Mouse (Mus musculus): ENCODE data around the gene Rnf103.

The Rnf103 gene

DNA sequence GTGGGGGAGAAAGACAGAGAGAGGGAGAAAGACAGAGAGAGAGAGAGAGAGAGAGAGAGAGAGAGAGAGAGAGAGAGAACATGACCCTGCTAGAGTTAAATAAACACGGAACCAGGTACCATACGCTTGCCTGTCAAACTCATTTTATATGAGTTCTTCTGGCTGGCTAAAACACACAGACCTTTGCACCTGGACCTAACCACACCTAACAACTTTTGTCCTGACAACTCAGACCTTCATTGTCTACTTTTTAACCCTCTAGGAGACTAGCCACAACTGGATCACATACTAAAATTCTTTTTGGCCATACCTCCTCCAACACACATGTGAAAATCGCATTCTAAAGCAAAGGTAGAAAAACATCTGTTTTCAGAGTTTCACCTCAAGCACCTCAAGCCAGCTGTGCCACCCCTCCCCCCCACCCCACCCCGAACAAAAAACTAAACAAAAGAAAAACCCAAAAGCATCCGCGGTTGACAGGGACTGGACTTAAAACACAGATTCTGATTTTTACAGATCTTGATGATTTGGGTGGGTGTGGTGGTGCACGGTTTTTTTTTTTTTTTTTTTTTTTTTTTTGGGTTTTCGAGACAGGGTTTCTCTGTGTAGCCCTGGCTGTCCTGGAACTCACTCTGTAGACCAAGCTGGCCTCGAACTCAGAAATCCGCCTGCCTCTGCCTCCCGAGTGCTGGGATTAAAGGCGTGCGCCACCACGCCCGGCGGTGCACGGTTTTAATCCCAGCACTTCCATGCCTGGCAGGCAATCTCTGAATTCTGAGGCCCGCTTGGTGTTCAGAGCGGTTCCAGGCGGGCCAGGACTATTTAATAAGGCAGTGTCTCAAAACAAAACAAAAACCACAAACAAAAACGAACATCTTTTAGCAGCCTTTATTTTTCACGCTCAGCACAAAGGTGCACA, 679 bp upstream of the Rnf103 start:
- DNase-seq (ENCODE audit: low spot score): no peak

DNA sequence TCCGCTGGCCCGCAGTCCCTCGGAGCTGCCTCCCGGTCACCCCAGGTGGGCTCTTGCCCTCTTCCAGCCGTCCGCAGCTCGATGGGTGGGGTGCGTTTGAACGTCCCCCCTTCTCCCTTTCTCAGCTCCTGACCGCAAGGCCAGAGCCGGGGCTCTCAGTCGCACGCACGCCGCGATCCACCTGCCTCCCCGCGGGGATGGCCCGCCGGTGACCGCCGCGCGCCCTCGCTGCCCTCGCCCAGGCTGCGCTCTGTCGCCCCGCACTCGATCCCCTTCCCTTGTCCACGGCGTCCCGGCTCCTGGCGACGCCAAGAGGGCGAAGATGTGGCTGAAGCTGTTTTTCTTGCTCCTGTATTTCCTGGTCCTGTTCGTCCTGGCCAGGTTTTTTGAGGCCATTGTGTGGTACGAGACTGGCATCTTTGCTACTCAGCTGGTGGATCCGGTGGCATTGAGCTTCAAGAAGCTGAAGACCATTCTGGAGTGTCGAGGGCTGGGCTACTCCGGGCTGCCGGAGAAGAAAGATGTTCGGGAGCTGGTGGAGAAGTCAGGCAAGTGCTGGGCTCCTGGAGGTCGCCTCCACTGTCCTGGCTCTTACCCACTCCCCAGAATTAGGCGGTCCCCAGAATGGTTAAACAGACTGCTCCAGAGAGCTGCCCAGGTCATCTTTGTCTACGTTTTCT, 787 bp downstream of the Rnf103 start:
- DNase-seq (ENCODE audit: low spot score): peak; percentile 67

DNA sequence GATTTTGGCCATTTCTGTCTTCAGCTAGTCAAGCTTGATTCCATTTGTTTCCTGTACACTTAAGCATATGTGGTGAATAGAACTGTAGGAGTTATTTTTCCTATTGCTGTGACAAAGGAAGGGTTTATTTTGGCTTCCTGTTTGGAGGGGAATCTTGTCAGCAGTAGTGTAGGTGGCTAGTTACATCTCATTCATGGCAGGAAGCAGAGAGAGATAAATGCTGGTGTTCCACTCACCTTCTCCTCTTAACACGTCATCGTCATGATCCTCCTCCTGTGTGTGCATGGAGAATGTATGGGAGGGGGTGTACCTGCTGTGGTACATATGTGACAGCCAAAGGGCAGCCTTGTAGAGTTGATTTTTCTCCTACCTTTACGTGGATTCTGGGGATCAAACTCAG, 6.9 kb downstream of the Rnf103 start:
- no peak for DNase-seq (ENCODE audit: low spot score)

DNA sequence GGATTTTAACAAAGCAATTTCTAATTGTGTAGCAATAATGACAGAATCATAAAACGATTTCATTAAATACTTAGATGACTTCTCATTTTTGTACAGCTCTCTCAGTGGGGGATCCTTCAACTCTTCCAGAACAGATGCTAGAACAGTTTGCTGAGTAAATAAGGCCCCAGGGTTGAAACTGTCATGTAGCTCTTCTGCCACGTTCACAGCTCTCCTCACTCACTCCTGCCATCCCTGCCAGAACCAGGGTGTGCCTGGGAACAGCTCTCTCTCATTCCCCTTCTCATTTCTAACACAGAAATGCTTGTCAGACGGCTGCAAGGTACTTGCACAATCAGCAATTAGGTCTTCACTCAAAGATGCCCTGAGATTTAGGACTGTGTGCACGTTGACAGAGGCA, 9.3 kb downstream of the Rnf103 start:
- DNase-seq (ENCODE audit: low spot score): no peak

DNA sequence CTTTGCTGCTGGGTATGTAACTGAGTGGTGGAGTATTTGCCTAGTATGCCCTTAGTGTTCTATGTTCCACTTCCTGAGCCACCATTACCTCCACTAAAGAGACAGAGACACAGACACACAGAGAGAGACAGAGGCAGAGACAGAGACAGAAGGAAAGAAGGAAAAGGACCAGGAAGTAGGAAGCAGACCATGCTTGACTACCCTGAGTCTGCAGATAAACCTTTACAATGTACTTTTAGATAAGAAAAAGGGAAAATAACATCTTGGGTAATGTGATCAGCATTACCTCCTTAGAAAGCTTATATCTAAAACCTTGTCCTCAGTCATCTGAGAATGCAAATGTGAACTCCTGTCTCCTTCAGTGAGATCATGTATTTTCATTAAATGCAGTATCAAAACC, 10.0 kb downstream of the Rnf103 start:
- DNase-seq (ENCODE audit: low spot score): no peak

DNA sequence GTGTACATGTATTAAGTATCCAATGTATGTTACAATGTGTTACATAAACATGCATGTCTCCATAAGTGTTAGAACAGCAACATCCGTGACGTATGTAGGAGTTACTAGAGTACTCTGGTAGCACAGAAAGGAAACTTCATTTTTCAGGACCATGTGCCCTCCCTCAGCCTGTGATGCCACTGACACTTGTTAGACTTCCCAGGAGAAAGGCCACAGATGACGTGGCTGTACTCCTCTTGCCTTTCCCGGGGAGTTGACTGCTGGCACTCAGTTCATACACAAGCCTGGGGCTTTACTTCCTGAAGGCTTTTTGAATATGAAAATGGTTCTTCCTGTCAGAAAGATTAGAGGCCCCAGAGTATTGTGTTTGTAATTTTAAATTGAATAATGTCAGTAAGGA, 10.4 kb downstream of the Rnf103 start:
- no peak for DNase-seq (ENCODE audit: low spot score)

DNA sequence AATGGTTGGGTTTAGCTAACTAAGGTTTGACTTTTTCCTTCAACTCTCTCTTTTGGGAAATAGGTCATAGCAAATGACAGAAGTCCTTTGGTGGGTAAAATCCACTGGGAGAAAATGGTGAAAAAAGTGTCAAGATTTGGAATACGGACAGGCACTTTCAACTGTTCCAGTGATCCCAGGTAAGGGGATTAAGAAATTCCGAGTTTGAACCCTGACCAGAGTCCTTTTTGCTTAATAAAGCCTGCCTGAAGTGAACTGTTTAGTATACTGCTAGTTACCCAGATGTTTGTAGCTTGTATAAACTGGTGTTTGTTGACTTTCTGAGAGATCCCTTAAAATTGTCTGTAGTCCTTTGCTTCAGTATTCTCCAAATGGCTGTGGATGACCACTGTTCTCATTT, 12.0 kb downstream of the Rnf103 start:
- no peak for DNase-seq (ENCODE audit: low spot score)

DNA sequence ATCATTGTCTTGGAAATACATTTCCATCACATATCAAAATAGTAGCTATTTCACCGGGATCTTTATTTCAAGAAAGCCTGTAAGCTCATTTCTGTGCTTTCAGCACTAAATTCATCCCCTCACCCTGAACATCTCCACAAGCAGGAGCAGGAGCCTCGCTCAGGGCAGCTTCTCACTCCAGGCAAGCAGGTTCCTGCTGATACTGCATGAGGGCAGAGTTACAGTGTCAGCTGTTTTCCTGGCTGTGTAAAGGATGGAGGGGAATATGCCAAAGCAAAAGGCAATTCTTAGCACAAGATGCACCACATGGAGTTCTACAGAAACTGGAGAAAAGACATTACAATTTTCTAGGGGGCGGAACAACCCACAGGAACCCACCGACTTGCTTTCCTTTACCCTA, 25.8 kb downstream of the Rnf103 start:
- no peak for DNase-seq (ENCODE audit: low spot score)

DNA sequence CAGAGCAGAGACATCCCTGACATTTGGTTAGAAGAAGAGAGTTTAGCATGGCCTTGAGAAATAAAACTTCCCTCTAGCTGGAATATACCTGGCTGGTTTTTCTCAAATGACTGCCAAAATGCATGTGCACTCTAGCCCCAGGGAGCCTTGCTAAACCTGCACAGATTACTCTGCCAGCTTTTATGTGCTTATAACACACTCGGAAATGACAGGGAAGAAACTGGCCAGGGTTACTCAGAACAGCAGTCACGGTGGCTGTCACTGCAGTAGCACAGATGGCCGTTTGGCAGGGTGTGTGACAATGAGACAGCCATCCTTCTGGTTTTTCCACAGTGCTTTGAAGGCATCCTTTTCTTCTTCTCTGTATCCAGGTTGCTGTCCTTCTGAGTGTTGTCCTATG, 31.9 kb downstream of the Rnf103 start:
- DNase-seq (ENCODE audit: low spot score): no peak

DNA sequence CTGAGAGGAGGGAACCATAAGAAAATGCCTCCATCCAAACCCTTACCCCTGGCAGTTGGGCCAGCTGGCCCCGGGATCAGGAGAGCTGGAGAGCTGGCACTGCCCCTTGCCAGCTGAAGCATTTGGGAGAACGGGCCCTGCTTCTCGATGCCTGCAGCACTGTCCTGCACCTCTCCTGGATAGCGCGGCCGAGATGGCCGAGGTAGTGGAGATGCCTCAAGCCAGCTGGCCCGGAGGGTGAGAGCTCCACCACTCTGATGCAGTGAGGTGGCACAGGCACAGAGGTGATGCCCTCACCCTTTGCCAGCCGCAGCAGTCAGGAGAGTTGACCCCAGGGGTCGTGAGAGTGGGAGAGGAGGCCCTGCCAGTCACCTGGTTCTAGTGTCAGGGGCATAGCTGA, 33.4 kb downstream of the Rnf103 start:
- no peak for DNase-seq (ENCODE audit: low spot score)

DNA sequence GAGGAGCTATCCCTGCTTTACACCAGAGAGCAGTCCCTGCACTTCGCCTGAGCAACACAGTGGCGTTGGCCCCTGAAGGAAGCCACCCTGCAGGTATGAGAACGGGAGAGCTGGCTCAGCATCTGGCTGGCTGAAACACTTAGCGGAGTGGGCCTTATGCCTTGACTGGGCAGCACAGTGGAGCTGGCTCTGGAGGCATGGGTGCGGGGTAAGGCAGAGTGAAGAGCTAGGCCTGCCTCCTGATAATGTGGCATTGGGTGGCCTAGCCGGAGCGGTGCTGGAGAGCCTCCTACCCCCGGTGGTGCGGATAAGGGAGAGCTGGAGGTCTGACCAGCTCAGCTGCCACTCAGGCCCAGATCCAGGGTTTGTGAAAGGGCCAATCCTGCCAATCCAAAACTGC, 34.1 kb downstream of the Rnf103 start:
- DNase-seq (ENCODE audit: low spot score): no peak

DNA sequence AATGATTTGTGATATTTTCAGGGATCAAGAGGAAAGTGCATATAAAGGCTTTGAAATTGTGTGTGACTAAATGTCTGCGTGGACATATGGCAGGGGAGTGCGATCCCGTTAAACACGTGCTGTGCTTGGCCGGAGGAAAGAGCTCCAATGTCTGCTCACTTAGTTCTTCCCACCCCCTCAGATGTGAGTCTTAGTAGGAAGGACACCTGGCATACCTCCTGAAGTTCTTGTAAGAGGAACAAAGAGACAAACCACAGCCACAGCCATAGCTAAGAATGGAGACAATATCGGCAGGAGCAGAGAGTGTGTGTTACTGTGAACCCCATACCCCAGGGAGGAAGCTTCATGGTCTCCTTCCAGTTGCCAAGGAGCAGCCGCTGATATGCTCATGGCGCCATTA, 36.5 kb downstream of the Rnf103 start:
- no peak for DNase-seq (ENCODE audit: low spot score)

DNA sequence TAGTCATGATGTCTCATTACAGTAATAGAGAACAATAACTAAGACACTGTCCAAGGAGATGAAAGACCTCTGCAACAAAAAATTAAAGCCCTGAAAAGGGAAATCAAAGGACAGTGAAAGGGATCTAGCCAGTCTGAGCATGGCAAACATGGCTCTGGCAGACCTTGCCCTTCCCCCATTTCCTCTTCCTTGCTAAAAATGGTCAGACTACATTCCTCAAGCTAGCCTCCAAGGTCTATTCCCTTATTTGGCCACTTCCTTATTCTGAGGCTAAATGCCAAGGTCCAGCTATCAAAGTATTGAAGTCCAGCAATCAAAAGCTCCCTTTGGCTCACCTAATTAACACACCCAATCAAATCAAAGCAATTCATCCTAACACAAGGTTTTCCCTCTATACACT, 43.6 kb downstream of the Rnf103 start:
- DNase-seq (ENCODE audit: low spot score): peak; percentile 13

DNA sequence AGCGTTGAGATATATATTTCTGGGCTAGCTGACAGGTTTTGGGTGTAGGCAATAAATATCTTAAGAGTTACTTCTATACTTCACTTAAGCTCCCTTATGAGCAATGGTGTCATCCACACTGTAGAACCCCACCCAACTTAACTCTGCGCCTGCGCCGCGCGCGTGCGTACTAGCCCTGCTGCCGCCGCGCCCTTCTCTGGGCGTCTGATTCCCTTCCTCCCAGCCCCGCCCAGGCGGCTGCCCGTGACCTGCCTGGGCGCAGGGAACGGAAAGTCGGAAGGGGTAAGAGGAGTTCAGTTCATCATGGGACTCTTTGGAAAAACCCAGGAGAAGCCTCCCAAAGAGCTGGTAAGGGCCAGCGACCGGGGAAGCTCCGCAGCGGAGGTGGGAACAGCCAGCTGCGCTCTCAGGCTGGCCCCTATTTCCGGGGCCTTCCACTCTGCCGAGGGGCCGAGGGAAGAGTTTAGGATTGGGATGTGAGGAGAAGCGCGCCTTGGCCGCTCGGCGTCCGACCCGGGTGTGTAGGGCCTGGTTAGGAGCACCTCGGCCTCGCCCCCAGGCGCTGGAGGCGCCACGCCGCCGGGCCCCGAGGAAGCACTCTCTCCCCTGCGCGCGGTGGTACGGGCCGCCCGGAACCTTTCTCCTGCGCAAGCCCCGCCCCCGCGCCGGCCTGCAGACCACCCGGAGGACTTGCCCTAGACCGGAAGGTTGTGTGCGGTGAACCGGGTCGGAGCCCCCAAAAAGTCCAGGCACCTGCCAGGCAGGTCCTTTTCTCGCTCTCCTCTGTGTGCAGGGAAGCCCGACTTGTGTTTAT, 50.2 kb downstream of the Rnf103 start, which contains the start of gene Chmp3:
Gene Chmp3, plus strand, starts transcription at position 112 of the 814 bp plus-strand sequence.
- peak; percentile 93 for DNase-seq (ENCODE audit: low spot score)

DNA sequence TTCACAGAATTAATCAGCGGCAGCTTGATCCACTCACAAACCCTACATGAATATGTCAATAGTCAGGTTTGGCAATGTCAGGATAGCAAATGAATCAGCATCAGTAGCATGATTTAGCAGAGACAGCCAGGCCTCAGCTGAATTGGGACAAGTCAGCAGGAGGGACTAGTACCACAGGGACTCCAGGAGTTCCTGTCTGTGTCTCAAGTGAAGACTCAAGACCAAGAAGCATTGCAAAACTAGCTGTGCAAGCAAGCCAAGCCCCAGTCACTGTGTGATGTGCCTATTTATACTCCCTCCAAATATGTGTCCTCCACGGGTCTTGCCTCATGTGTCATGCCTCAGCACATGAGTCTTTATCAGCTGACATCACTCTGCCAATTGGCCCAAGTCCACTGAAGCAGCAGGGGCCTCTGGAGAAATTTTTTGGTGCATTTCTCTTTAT, 61.8 kb downstream of the Rnf103 start:
- DNase-seq (ENCODE audit: low spot score): no peak

DNA sequence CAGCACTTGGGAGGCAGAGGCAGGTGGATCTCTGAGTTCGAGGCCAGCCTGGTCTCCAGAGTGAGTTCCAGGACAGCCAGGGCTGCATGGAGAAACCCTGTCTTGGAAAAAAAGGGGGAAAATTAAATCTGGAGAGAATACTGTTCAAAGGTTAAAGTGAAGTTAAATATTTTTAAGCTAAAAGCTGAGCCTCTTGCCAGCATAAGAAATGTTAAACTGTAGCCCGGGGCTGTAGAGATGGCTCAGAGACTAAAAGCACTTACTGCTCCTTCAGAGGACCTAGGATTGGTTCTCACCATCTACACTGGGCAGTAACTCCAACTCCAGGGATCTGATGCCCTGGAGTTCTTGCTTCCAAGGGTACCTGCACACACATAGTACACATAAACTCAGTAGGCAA, 63.1 kb downstream of the Rnf103 start:
- no peak for DNase-seq (ENCODE audit: low spot score)
